7 mouse cellular contexts compared by ENCODE assay signal in genomic region chr7:118777598-118778394, GRCm38 (mm10). TPM values are rescaled to one million over a fixed set of nuclear protein-coding genes. Genes with fewer than 3 reads are reported as not detected.
DNase-seq lines count a peak whose midpoint lies in the region; ATAC-seq and TF ChIP-seq lines count a peak whose summit lies in the region.

No protein-coding gene starts in this region.

- DNase-seq in liver, embryonic 11.5 days (ENCODE audit: low spot score), result no peak
- DNase-seq in liver, result no peak
- peak; percentile 13 for DNase-seq in forebrain, postnatal 0 days
- peak; percentile 51 to 74 for DNase-seq in layer of hippocampus, postnatal 36 days
- peak; percentile 35 for DNase-seq in right cerebral cortex, postnatal 4 days
- DNase-seq in spleen, adult 18-20 months, result no peak

- H3K4me3 ChIP-seq in liver, embryonic 11.5 days (ENCODE audit: low read depth, low read length), result no peak overlapping the region
- no peak overlapping the region for H3K4me3 ChIP-seq in forebrain, postnatal 0 days (ENCODE audit: low read depth, low read length)

- TF ChIP-seq CTCF in forebrain, postnatal 0 days (IDR thresholded peaks at IDR 0.05; ENCODE audit: low read depth), result no peak

- no peak overlapping the region for H3K9ac ChIP-seq in liver, embryonic 11.5 days (ENCODE audit: low read depth, low read length)
- no peak overlapping the region for H3K9ac ChIP-seq in forebrain, postnatal 0 days

- 72% methylated on average over 10 of the region's 10 CpGs for WGBS in liver, embryonic 11.5 days
- 71% methylated on average over 10 of the region's 10 CpGs for whole genome bisulfite sequencing in forebrain, postnatal 0 days

- H3K9me3 ChIP-seq in liver, embryonic 11.5 days (ENCODE audit: control insufficient read depth, low read length), result no peaks in the 10 kb centered on the region
- no peaks in the 10 kb centered on the region for H3K9me3 ChIP-seq in forebrain, postnatal 0 days (ENCODE audit: low read length)

- H3K4me2 ChIP-seq in liver, embryonic 11.5 days, result no peak overlapping the region
- H3K4me2 ChIP-seq in forebrain, postnatal 0 days (ENCODE audit: low read depth), result no peak overlapping the region

- 0 out of 2 replicates have a peak, but pooled peaks cover 3% of the 10 kb centered on the region for H3K4me1 ChIP-seq in liver, embryonic 11.5 days (replicated peaks; ENCODE audit: control insufficient read depth, insufficient read depth, low read length)
- no peaks in the 10 kb centered on the region for H3K4me1 ChIP-seq in forebrain, postnatal 0 days (ENCODE audit: insufficient read depth)

- no peaks in the 10 kb centered on the region for H3K27me3 ChIP-seq in liver, embryonic 11.5 days (replicated peaks; ENCODE audit: control insufficient read depth, insufficient read depth, low read length)
- no peaks in the 10 kb centered on the region for H3K27me3 ChIP-seq in forebrain, postnatal 0 days (ENCODE audit: insufficient read depth, low read length)

- H3K36me3 ChIP-seq in liver, embryonic 11.5 days (ENCODE audit: control insufficient read depth, insufficient read depth, low read length), result peaks cover 2% of the 10 kb centered on the region
- peaks cover 45% of the 10 kb centered on the region for H3K36me3 ChIP-seq in forebrain, postnatal 0 days (ENCODE audit: insufficient read depth)

- no peak overlapping the region for H3K27ac ChIP-seq in liver, embryonic 11.5 days (ENCODE audit: low read depth, low read length)
- peak overlapping the region; percentile 9; the same call in 1 of the 2 replicates for H3K27ac ChIP-seq in forebrain, postnatal 0 days (ENCODE audit: low read depth, low read length)

- ATAC-seq in liver, embryonic 11.5 days (replicated peaks; ENCODE audit: low FRiP score), result peak; percentile 29; the same call in 1 of the 2 replicates
- ATAC-seq in forebrain, postnatal 0 days, result no peak
- no peak for ATAC-seq in activated CD4-positive, CD25-positive, alpha-beta regulatory T cell, adult 4 months

RNA-seq across cellular contexts. Expression of gene Vps35l, which starts 37.8 kb away (rescaled TPM):
- 56.6 and 64.3 TPM in 2 replicates for polyA plus RNA-seq in liver, embryonic 11.5 days (2014; fragmentation: Nextera tagmentation; extraction: Ambion mirVana)
- 89.7 and 105 TPM in 2 replicates for total RNA-seq in forebrain, postnatal 0 days (2014; rRNA removed)
- polyA plus RNA-seq in forebrain, postnatal 0 days (2015; fragmentation: Nextera tagmentation; extraction: Ambion mirVana), result 85.9 and 94.5 TPM in 2 replicates
- 10 to 100 TPM; 54.7 to 60.8 TPM for total RNA-seq in layer of hippocampus, postnatal 36 days (2021)
- polyA plus RNA-seq in activated CD4-positive, CD25-positive, alpha-beta regulatory T cell, adult 4 months (2017; shearing (Covaris generic)), result 10 to 100 TPM; 54.5 to 62.0 TPM

Comparison
In these comparisons a context has a peak if more than half of its experiments do, and no peak if none do; other contexts are left out.
1. DNase-seq: peak in forebrain, postnatal 0 days (single experiment), layer of hippocampus, postnatal 36 days (2 of 2) and right cerebral cortex, postnatal 4 days (single experiment); none in liver, embryonic 11.5 days (single experiment), liver (single experiment) and spleen, adult 18-20 months (0 of 2).